ENCODE assay signal across 1 mouse cellular context in genomic region chr8:3414639-3415190, GRCm38 (mm10).
TF ChIP-seq lines count a peak whose summit lies in the region.

No protein-coding gene starts in this region.

TF ChIP-seq in MEL, 35 proteins besides CTCF, POLR2A, EP300 and RAD21:
- TF ChIP-seq GABPA (IDR thresholded peaks at IDR 0.05; ENCODE audit: low read depth, low read length) (no peak), NRF1 (IDR thresholded peaks at IDR 0.05; ENCODE audit: insufficient read depth, low read depth, low read length, poor library complexity, severe bottlenecking) (no peak), BHLHE40 (IDR thresholded peaks at IDR 0.05; ENCODE audit: borderline replicate concordance, low read depth, low read length) (no peak), TAL1 (IDR thresholded peaks at IDR 0.05; ENCODE audit: low read length) (no peak), POLR2AphosphoS2 (IDR thresholded peaks at IDR 0.05; ENCODE audit: low read length) (no peak), CHD1 (IDR thresholded peaks at IDR 0.05; ENCODE audit: low read depth, low read length) (no peak), HCFC1 (IDR thresholded peaks at IDR 0.05; ENCODE audit: low read depth, low read length) (no peak), MYC (IDR thresholded peaks at IDR 0.05; ENCODE audit: low read depth, low read length) (no peak), MXI1 (IDR thresholded peaks at IDR 0.05; ENCODE audit: low read depth, low read length) (no peak), POLR2AphosphoS5 (IDR thresholded peaks at IDR 0.05; ENCODE audit: borderline replicate concordance, low read depth, low read length) (no peak), ZNF384 (IDR thresholded peaks at IDR 0.05; ENCODE audit: low read depth, low read length) (no peak), JUND (IDR thresholded peaks at IDR 0.05; ENCODE audit: low read depth, low read length) (no peak), KAT2A (conservative IDR thresholded peaks at IDR 0.05; ENCODE audit: low read depth, low read length) (no peak), TBP (IDR thresholded peaks at IDR 0.05; ENCODE audit: low read depth, low read length) (no peak), ELF1 (IDR thresholded peaks at IDR 0.05; ENCODE audit: low read depth, low read length) (no peak), TCF12 (IDR thresholded peaks at IDR 0.05; ENCODE audit: low read depth, low read length) (no peak)
